Mouse (Mus musculus): Measurements from ENCODE around the gene Mink1.

DNA sequence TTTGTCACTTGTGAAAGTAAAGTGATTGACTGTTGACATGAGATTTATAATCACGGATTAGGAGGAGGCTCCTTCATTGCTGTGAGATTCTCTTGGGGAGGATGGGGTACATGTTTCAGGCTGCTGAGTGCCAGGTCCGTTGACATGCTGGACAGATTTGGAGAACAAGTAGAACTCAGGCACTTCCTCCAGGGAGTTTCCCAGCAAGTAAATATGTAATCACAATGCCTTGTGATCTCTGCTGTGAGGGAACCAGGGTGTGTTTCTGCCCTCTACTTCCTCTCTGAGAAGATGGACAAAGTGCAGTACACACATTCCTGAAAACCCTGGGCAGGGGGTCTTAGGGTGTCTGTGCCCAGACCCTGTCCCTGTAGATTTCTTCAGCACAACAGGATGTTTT is 33.0 kb downstream of the Mink1 start:
- no peak for TF ChIP-seq CTCF (IDR thresholded peaks at IDR 0.05; ENCODE audit: borderline replicate concordance, control insufficient read depth, extremely low read depth, insufficient read depth, low read length, poor library complexity)
- TF ChIP-seq POLR2A (IDR thresholded peaks at IDR 0.05; ENCODE audit: control insufficient read depth, extremely low read depth, insufficient read depth, low read length, poor library complexity): no peak

All from thymus, adult 2 months (tissue).